Mouse (Mus musculus): ENCODE data around the gene Adcy7. TPM values are rescaled to one million over a fixed set of nuclear protein-coding genes. Genes with fewer than 3 reads are reported as not detected.

Adcy7 gene
- total and polyA plus RNA-seq, 2 experiments, result 1.6 to 2.1 TPM

- no peak overlapping the region for H3K4me3 ChIP-seq (ENCODE audit: insufficient read depth, low read depth, low read length)
- H3K36me3 ChIP-seq (ENCODE audit: control insufficient read depth, insufficient read depth, low read length), result no peaks in the 10 kb centered on the region
- H3K27ac ChIP-seq (replicated peaks; ENCODE audit: insufficient read depth, low read depth, low read length), result no peak overlapping the region
- no peak for DNase-seq (ENCODE audit: extremely low read depth, low read depth, low spot score)
- WGBS, result 87% methylated on average over 5 of the region's 5 CpGs
- no peaks in the 10 kb centered on the region for H3K4me1 ChIP-seq (ENCODE audit: control insufficient read depth, insufficient read depth, low read length)
- no peaks in the 10 kb centered on the region for H3K79me2 ChIP-seq (ENCODE audit: control insufficient read depth, insufficient read depth, low read length)
- peaks cover 14% of the 10 kb centered on the region for H3K27me3 ChIP-seq (ENCODE audit: control insufficient read depth, insufficient read depth, low read length)
- no peak for TF ChIP-seq POLR2A (IDR thresholded peaks at IDR 0.05; ENCODE audit: extremely low read depth, insufficient read depth, low read length)
- H3K9ac ChIP-seq (ENCODE audit: low read depth, low read length), result no peak overlapping the region
These were observed 1.9 kb downstream of the Adcy7 start for GRCm38 (mm10) chr8:88274090-88274489.

DNA sequence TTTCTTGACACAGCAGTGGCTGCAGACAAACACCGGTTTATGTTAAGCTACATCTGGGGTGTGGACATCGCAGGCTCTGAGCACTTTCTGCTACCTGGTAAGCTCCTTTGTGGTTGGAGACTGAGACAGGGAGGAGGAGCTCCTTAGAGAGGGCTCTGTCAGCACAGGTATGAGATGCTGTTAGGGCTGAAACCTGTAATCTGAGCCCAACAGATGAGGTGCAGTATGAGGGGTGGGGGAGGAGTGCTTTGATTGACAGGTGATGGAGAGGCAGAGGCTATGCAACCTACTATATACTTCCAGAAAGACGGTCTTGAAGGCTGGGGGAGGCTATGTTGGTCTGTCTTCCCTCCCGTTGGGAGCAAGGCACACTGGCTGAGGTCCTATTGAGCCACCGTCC is 7.0 kb downstream of the Adcy7 start:
- Histone ChIP-seq H3K4me3 (ENCODE audit: insufficient read depth, low read depth, low read length) (no peak overlapping the region), H3K79me2 (ENCODE audit: control insufficient read depth, insufficient read depth, low read length) (no peaks in the 10 kb centered on the region), H3K27me3 (ENCODE audit: control insufficient read depth, insufficient read depth, low read length) (no peaks in the 10 kb centered on the region), H3K9ac (ENCODE audit: low read depth, low read length) (no peak overlapping the region), H3K27ac (replicated peaks; ENCODE audit: insufficient read depth, low read depth, low read length) (no peak overlapping the region), H3K36me3 (ENCODE audit: control insufficient read depth, insufficient read depth, low read length) (no peaks in the 10 kb centered on the region), H3K4me1 (ENCODE audit: control insufficient read depth, insufficient read depth, low read length) (no peaks in the 10 kb centered on the region)
- no peak for TF ChIP-seq POLR2A (IDR thresholded peaks at IDR 0.05; ENCODE audit: extremely low read depth, insufficient read depth, low read length)
- no peak for TF ChIP-seq CTCF (IDR thresholded peaks at IDR 0.05; ENCODE audit: low read depth, low read length)
- 45% methylated on average over 5 of the region's 5 CpGs for WGBS
- DNase-seq (ENCODE audit: extremely low read depth, low read depth, low spot score), result no peak

- Histone ChIP-seq H3K79me2 (ENCODE audit: control insufficient read depth, insufficient read depth, low read length) (no peaks in the 10 kb centered on the region), H3K27me3 (ENCODE audit: control insufficient read depth, insufficient read depth, low read length) (no peaks in the 10 kb centered on the region), H3K4me3 (ENCODE audit: insufficient read depth, low read depth, low read length) (no peak overlapping the region), H3K9ac (ENCODE audit: low read depth, low read length) (no peak overlapping the region), H3K4me1 (ENCODE audit: control insufficient read depth, insufficient read depth, low read length) (no peaks in the 10 kb centered on the region), H3K36me3 (ENCODE audit: control insufficient read depth, insufficient read depth, low read length) (no peaks in the 10 kb centered on the region), H3K27ac (replicated peaks; ENCODE audit: insufficient read depth, low read depth, low read length) (no peak overlapping the region)
- no peak for DNase-seq (ENCODE audit: extremely low read depth, low read depth, low spot score)
- TF ChIP-seq POLR2A (IDR thresholded peaks at IDR 0.05; ENCODE audit: extremely low read depth, insufficient read depth, low read length) (no peak), CTCF (IDR thresholded peaks at IDR 0.05; ENCODE audit: low read depth, low read length) (no peak)
- 56% methylated on average over 6 of the region's 6 CpGs for WGBS
These were observed 7.5 kb downstream of the Adcy7 start for GRCm38 (mm10) chr8:88279670-88280069.

DNA sequence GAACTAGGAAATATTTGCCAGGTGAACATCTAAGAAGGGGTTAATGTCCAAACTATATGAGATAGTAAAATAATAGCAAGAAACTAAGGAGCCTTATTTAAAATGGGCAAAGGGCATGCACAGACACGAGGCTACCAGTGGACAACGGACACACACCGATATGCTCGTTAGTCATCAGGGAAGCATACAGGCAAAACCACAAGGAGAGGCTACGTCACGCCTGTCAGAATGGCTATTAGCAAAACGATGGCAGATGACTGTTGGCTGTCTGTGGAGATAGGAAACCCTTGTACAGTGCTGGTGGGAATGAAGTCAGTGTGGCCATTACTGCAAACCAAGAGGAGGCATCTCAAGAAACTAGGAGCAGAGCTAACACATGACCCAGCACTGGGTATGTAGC is 8.7 kb downstream of the Adcy7 start:
- no peak overlapping the region for H3K27ac ChIP-seq (replicated peaks; ENCODE audit: insufficient read depth, low read depth, low read length)
- no peaks in the 10 kb centered on the region for H3K79me2 ChIP-seq (ENCODE audit: control insufficient read depth, insufficient read depth, low read length)
- H3K4me3 ChIP-seq (ENCODE audit: insufficient read depth, low read depth, low read length), result no peak overlapping the region
- WGBS, result 93% methylated on average over 7 of the region's 7 CpGs
- DNase-seq (ENCODE audit: extremely low read depth, low read depth, low spot score), result no peak
- no peak overlapping the region for H3K9ac ChIP-seq (ENCODE audit: low read depth, low read length)
- H3K4me1 ChIP-seq (ENCODE audit: control insufficient read depth, insufficient read depth, low read length), result no peaks in the 10 kb centered on the region
- no peaks in the 10 kb centered on the region for H3K36me3 ChIP-seq (ENCODE audit: control insufficient read depth, insufficient read depth, low read length)
- TF ChIP-seq POLR2A (IDR thresholded peaks at IDR 0.05; ENCODE audit: extremely low read depth, insufficient read depth, low read length) (no peak), CTCF (IDR thresholded peaks at IDR 0.05; ENCODE audit: low read depth, low read length) (no peak)
- H3K27me3 ChIP-seq (ENCODE audit: control insufficient read depth, insufficient read depth, low read length), result no peaks in the 10 kb centered on the region

- H3K27me3 ChIP-seq (ENCODE audit: control insufficient read depth, insufficient read depth, low read length), result no peaks in the 10 kb centered on the region
- H3K27ac ChIP-seq (replicated peaks; ENCODE audit: insufficient read depth, low read depth, low read length), result no peak overlapping the region
- H3K36me3 ChIP-seq (ENCODE audit: control insufficient read depth, insufficient read depth, low read length), result no peaks in the 10 kb centered on the region
- no peak overlapping the region for H3K9ac ChIP-seq (ENCODE audit: low read depth, low read length)
- H3K79me2 ChIP-seq (ENCODE audit: control insufficient read depth, insufficient read depth, low read length), result no peaks in the 10 kb centered on the region
- WGBS, result 18% methylated on average over 8 of the region's 8 CpGs
- no peaks in the 10 kb centered on the region for H3K4me1 ChIP-seq (ENCODE audit: control insufficient read depth, insufficient read depth, low read length)
- no peak overlapping the region for H3K4me3 ChIP-seq (ENCODE audit: insufficient read depth, low read depth, low read length)
- TF ChIP-seq CTCF (IDR thresholded peaks at IDR 0.05; ENCODE audit: low read depth, low read length), result no peak
- no peak for TF ChIP-seq POLR2A (IDR thresholded peaks at IDR 0.05; ENCODE audit: extremely low read depth, insufficient read depth, low read length)
- DNase-seq (ENCODE audit: extremely low read depth, low read depth, low spot score), result peak; percentile 75
These were observed 10.5 kb downstream of the Adcy7 start for GRCm38 (mm10) chr8:88282684-88283083.

DNA sequence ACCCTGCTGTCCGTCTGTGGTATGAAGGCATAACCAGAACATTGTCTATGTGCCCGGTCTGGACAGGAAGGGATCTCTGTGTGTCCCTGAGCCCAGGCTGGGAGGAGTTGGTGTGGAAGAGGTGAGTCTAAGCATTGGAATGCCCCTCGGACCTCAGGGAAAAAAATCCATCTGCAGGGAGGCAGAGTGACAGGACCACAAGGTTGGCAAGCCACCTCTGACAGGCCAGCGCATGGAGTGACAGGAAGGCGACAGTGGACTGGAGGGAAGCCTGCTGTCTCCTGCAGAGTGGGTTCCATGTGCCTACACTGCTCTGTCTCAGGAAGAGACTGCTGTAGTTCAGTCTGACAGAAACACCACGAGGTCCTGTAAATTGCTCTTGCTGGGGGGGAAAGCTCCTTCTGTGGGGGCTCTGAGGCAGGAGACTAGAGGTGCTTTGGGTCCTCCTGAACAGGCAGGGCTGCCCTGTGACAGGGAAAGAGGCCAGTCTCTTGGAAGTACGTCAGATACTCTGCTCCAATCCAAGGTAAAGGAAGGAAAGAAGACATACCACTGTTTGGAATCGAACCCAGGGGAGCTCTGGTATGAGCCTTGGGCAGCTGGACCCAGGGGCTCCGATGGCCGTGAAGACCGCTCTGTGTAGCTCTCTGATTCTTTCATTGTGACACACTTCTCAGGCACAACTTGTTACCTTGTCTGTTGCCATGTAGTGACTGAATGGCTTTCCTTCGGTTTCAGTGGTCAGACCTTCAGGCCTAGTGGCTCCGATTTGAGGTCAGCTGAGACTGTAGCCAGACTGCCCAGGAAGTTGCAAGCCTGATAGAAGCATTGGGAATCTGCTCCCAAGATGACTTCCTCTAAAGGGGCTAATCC is 11.3 kb downstream of the Adcy7 start:
- Histone ChIP-seq H3K4me1 (ENCODE audit: control insufficient read depth, insufficient read depth, low read length) (no peaks in the 10 kb centered on the region), H3K4me3 (ENCODE audit: insufficient read depth, low read depth, low read length) (no peak overlapping the region), H3K27me3 (ENCODE audit: control insufficient read depth, insufficient read depth, low read length) (no peaks in the 10 kb centered on the region), H3K79me2 (ENCODE audit: control insufficient read depth, insufficient read depth, low read length) (no peaks in the 10 kb centered on the region), H3K9ac (ENCODE audit: low read depth, low read length) (no peak overlapping the region), H3K36me3 (ENCODE audit: control insufficient read depth, insufficient read depth, low read length) (no peaks in the 10 kb centered on the region), H3K27ac (replicated peaks; ENCODE audit: insufficient read depth, low read depth, low read length) (no peak overlapping the region)
- no peak for TF ChIP-seq POLR2A (IDR thresholded peaks at IDR 0.05; ENCODE audit: extremely low read depth, insufficient read depth, low read length)
- TF ChIP-seq CTCF (IDR thresholded peaks at IDR 0.05; ENCODE audit: low read depth, low read length), result no peak
- DNase-seq (ENCODE audit: extremely low read depth, low read depth, low spot score), result no peak
- WGBS, result 83% methylated on average over 13 of the region's 13 CpGs
